Mouse (Mus musculus): ENCODE measurements around the gene Mbd5.
"Not testable (repeated sequence)": the region's sequence is repeated elsewhere in the genome, so short reads cannot be mapped to it uniquely, and the experiment has no call there.

Mbd5 gene

GRCm38 (mm10) chr2:49169766-49170165 is 220.5 kb downstream of the Mbd5 start:
- no peak for DNase-seq (ENCODE audit: low read depth)

DNA sequence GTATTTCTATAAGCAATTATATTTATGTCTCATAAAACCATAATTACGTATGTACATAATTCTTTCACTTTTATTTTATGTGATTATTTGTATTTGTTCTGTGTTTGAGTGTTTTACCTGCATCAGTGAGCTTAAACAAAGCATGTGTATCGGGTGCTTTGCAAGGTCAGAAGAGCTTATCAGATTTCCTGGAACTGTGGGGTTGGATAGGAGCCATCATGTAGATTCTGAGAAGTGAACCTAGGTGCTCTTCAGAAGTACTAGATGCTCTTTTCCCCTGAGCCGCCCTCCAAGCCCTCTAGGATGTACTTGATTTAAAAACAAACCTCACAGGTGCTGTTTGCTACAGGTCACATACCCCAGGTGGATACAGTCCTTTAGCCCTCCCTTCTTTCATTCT is 227.7 kb downstream of the Mbd5 start:
- DNase-seq (ENCODE audit: low read depth), result no peak

DNA sequence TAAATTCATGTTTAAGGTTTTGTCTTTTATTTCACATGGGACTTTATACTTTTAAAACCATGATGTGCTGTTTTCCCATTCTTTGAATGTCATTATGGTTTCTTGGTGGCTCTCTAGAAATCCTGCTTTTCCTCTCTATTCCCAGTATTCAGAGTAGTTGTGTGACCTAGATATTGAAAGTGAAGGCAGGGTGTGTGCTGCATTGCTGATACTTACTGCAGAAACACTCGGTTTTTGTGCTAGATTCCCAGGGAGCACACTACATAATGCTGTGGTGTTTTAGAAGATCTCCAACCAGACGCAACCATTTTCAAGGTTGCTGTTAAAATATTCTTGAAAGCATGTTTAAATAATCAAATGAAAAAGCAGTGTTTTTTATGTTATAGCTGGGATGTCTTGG is 241.7 kb downstream of the Mbd5 start:
- DNase-seq (ENCODE audit: low read depth), result no peak

DNA sequence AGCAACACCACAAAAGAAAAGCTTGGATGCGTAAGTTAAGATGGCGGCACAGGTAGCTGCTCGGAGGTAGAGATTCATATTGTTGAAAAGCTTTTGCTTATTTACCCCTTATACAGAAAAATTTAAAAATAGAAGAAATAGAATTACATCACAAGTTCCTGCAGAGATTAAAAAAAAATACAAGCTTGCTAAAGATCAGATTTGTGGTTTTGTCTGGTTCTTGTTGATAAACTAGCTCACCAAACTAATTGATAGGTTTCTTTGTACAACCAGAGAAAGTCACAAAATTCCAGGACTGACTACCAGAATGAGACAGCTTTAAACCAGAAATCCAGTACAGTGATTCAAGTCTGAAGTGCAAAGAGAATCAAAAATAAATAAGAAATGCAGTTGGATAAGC is 242.4 kb downstream of the Mbd5 start:
- DNase-seq (ENCODE audit: low read depth), result no peak

GRCm38 (mm10) chr2:49204081-49204480 is 254.8 kb downstream of the Mbd5 start:
- DNase-seq (ENCODE audit: low read depth), result no peak

DNA sequence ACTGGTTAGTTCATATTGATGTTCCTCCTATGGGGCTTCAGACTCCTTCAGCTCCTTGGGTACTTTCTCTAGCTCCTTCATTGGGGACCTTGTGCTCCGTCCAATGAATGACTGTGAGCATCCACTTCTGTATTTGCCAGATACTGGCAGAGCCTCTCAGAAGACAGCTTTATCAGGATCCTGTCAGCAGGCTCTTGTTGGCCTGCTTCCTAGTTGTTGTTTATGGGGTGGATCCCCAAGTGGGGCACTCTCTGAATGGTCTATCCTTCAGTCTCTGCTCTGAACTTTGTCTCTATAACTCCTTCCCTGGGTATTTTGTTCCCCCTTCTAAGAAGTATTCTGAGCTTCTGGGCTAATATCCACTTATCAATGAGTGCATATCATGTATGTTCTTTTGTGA is 256.4 kb downstream of the Mbd5 start:
- DNase-seq (ENCODE audit: low read depth), result not testable (repeated sequence)

DNA sequence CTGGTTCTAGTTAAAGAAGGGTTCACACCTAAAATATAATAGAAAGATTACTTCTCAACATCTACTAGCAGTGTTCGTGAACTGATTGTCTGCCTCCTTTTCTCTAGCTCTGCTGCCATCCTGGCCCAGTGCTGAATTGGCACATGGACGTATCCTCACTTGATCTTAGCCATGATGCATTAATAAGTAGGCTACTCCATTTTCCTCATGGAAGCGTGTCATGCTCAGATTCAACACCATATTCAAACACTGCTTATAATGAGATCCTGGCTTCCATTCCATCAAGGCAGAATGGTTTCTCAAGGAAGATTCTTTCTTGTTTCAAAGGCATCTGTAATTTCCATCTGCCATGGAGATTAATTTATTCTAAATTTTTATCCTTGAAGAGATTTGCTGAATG is 260.0 kb downstream of the Mbd5 start:
- no peak for DNase-seq (ENCODE audit: low read depth)

DNA sequence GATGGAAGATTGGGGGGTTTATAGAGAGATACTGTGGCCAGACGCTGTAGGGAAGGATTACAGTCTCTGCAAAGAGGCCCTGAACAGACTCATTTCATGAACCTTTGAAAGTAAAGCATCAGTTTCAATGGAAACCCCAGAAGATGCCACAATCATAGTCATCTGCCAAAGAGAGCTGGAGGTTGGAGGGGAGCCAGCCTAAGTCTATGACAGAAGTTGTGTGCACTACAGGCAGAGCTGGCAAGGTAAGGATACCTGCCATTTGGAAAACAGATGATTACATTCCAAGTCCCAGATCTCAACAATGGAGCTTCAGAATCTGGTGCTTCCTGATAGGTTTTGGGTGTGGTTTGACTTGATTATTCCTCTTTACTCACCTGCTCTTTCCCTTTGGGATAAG is 261.1 kb downstream of the Mbd5 start:
- DNase-seq (ENCODE audit: low read depth), result no peak

DNA sequence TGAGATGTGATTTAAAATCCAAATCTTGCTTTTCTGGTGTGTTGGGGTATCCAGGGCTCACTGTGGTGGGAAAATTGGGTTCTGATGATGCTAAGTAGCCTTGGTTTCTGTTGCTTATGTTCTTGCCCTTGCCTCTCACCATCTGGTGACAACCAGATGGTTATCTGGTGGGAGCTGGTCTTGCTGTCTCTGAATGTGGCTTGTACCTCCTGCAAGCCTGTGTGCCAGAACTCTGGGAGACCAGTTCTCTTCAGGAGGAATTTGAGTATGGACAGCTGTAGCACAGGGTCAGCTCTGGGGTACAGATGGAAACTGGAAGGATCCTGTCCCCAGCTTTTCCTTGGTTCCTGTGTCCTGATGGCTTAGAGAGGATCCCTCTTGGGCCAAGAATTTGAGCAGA is 280.4 kb downstream of the Mbd5 start:
- DNase-seq (ENCODE audit: low read depth), result no peak

DNA sequence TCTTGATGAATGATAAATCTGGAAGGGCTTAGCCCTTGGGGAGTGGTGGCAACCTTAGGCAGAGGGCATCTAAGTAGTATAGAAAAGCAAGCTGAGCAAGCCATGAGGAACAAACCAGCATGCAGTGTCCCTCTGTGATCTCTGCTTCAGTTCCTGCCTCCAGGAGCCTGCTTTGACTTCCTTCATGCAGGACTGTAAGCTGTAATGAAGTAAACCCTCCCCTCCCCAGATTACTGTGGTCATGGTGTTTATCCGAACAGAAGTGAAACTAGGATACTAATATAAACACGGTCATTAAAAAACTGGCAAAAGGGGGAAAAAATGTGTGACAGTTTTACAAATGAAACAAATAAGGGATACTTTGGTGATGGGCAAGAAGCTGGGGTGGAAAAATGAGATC is 284.8 kb downstream of the Mbd5 start:
- no peak for DNase-seq (ENCODE audit: low read depth)

- no peak for DNase-seq (ENCODE audit: low read depth)
Observed at GRCm38 (mm10) chr2:49241715-49242114, 292.4 kb downstream of the Mbd5 start.

DNA sequence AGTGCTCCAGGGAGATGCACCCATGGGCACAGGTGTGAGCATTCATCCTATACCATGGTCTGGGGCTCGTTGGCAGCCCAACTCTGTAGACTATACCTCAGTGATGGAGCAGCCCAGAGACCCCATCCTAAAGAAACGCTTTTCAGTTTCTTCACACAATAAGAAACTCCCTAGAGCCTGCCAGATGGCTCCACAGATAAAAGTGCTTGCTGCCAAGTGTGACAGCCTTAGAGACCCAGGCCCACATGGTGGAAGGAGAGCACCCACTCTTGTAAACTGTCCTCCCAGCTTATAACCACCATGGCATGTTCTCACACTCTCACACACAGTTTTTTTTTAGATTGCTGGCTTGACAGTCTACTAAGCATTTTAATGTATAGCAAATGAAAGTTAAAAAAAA is 314.8 kb downstream of the Mbd5 start:
- no peak for DNase-seq (ENCODE audit: low read depth)

- no peak for DNase-seq (ENCODE audit: low read depth)
Observed at GRCm38 (mm10) chr2:49272295-49272967, 323.1 kb downstream of the Mbd5 start.

- DNase-seq (ENCODE audit: low read depth), result peak; percentile 13
Observed at GRCm38 (mm10) chr2:49276017-49276722, 326.9 kb downstream of the Mbd5 start.

GRCm38 (mm10) chr2:49280496-49280895 is 331.2 kb downstream of the Mbd5 start:
- DNase-seq (ENCODE audit: low read depth), result no peak

GRCm38 (mm10) chr2:49283583-49283982 is 334.3 kb downstream of the Mbd5 start:
- DNase-seq (ENCODE audit: low read depth), result no peak

GRCm38 (mm10) chr2:49286965-49287364 is 337.7 kb downstream of the Mbd5 start:
- no peak for DNase-seq (ENCODE audit: low read depth)

- no peak for DNase-seq (ENCODE audit: low read depth)
Observed at GRCm38 (mm10) chr2:49291709-49292108, 342.4 kb downstream of the Mbd5 start.

DNA sequence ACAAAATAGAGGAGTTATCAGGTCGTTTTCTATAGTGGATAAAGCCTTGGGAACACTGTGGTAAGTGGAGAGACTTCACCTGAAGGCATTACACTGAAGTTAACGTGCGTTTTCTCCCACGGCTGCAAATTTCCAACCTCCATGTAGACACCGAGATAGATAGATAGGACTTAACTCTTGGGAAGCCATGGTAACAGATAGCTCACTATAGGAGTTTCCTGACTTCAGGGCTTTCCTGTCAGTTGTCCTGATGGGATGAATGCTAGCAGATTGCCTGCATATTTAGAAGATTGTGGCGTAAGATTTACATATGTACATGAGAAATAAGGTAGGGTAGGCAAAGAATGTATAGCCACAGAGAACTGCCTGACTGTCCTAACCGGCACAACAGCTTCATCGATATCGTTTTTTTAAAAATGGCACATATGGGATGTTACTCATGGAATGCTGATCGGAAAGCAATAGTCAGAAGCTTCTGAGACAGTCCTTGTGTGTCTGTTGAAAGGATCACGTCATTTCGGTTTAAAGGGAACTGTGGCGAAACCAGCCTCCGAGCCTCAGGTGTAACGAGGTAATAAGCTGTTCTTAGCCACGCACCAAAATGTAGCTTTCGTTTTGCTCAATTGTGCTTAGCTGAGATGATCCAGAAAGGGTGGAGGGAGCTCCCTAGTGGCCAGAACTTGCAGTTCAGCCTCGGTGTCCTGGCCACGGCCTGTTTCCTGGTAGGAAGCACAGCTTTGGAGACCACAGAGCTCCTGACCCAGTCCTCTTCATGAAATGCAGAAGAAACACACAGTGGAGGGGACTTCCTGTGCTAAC is 363.5 kb downstream of the Mbd5 start:
- peak; percentile 77 for DNase-seq (ENCODE audit: low read depth)

DNA sequence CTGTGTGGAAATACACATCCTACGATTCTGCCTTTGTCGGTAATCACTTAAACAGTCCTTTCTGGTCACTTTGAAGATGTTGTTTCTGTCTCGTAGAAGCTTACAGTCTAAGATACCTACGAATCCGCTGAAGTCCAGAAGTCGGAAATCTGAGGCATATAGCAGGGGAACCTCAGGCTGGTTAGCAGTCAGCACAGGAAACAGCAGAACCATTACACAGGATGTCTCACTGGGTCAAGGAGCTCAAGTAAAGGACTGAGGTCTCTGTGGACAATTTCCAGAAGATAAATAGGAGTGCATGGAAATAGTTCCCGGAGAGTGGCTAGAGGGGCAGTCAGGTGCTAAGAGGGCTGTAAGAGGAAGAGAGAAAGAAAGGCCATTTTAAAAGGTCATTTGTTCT is 384.3 kb downstream of the Mbd5 start:
- no peak for DNase-seq (ENCODE audit: low read depth)

DNA sequence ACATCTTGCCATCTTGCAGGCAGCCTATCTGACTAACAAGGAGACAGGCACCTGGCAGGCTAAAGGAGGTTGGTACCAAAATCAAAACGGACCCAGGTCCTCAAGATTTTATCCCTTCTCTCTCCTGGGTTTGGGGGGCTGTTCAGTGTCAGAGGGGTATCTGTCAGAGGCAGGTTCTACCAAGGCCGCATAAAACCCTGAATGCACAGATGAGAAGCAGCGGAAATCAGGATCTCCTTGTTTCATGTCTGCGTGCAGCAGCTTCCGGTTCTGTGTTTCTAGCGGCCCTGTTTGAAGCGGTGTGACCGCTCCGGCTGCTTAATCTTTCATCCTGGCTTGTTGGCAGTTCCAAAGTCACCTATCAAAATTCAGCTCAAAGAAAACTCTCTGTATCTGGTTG is 386.0 kb downstream of the Mbd5 start:
- no peak for DNase-seq (ENCODE audit: low read depth)

DNA sequence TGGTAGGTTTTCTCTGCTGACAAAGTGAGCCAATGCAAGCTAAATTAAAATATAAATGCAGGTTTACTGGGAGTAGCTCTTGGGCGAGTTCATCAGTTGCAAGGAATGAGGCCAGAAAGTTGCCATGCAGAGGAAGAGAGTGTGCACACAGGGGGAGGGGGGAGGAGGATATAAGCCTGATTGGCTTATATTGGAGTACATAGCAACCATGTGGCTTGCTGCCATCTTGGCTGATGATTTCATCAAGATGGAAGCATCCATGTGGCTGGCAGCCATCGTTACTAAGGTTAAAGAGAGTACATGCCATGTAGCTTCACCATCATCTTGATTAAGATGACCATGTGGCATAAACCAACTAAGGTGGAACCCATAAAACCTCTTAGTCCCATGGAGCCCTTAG is 395.0 kb downstream of the Mbd5 start:
- no peak for DNase-seq (ENCODE audit: low read depth)

- no peak for DNase-seq (ENCODE audit: low read depth)
Observed at GRCm38 (mm10) chr2:49345786-49346185, 396.5 kb downstream of the Mbd5 start.

Data from c-Kit-positive CD71-negative TER-119-negative erythroid progenitor cells, embryonic 14.5 days (primary cell).